Mouse (Mus musculus) liver, embryonic 11.5 days (tissue): ENCODE measurements around the gene Pef1. TPM values are rescaled to one million over a fixed set of nuclear protein-coding genes. Genes with fewer than 3 reads are reported as not detected.

Source experiments
- ATAC-seq: fragments of 200-750 bp; cut with Nextera tagmentation; replicated peaks from 2 replicates; pipeline ENCODE4 v1.8.0; 2017; ENCODE audit warnings: moderate number of reproducible peaks, mild to moderate bottlenecking, moderate TSS enrichment, moderate library complexity; ENCODE audit not compliant: low FRiP score
- DNase-seq: peaks from one replicate; pipeline ENCODE4 v3.0.0-alpha.2; 2017; ENCODE audit warnings: low spot score
- H3K27ac ChIP-seq: fragments of 300-500 bp; sonication (generic); 2 replicates; pipeline ENCODE4 v1.5.1; 2014; ENCODE audit warnings: mild to moderate bottlenecking, low read depth, low read length, control low read depth
- H3K27me3 ChIP-seq: fragments of 300-500 bp; sonication (generic); replicated peaks from 2 replicates; pipeline ENCODE4 v1.6.1; 2014; ENCODE audit warnings: low read length, mixed read lengths; ENCODE audit not compliant: control insufficient read depth, insufficient read depth
- H3K36me3 ChIP-seq: fragments of 300-500 bp; sonication (generic); 2 replicates; pipeline ENCODE4 v1.6.1; 2014; ENCODE audit warnings: mild to moderate bottlenecking, low read length, moderate library complexity, mixed read lengths; ENCODE audit not compliant: control insufficient read depth, insufficient read depth
- H3K4me1 ChIP-seq: fragments of 300-500 bp; sonication (generic); replicated peaks from 2 replicates; pipeline ENCODE4 v1.6.1; 2014; ENCODE audit warnings: low read length, mixed read lengths; ENCODE audit not compliant: control insufficient read depth, insufficient read depth
- H3K4me2 ChIP-seq: fragments of 300-500 bp; sonication (generic); 2 replicates; pipeline ENCODE4 v1.6.1; 2014; ENCODE audit warnings: mild to moderate bottlenecking, control low read depth, moderate library complexity
- H3K4me3 ChIP-seq: fragments of 300-500 bp; sonication (generic); 2 replicates; pipeline ENCODE4 v1.5.1; 2014; ENCODE audit warnings: low read depth, low read length, control low read depth
- H3K9ac ChIP-seq: fragments of 300-500 bp; sonication (generic); 2 replicates; pipeline ENCODE4 v1.6.1; 2014; ENCODE audit warnings: low read depth, low read length, control low read depth
- H3K9me3 ChIP-seq: fragments of 300-500 bp; sonication (generic); 2 replicates; pipeline ENCODE4 v1.6.1; 2016; ENCODE audit warnings: low read length, inconsistent platforms, mixed read lengths; ENCODE audit not compliant: control insufficient read depth
- WGBS: fragments of 180-500 bp; shearing (Covaris S2); extraction: QIAGEN DNeasy Blood & Tissue Kit; methylation state at CpG from one replicate; pipeline ENCODE4 v1.1.7; 2014; 5-methylcytosine and 5-hydroxymethylcytosine counted together
- polyA plus RNA-seq: library from polyadenylated mRNA; unstranded; fragments of >200 nt; fragmentation: Nextera tagmentation; extraction: Ambion mirVana; gene quantifications from 2 replicates; pipeline ENCODE4 v1.2.1, GENCODE M21; 2014

Pef1 gene
- polyA plus RNA-seq, 1 experiment from 2014 or later = 56.8 TPM

- Histone ChIP-seq H3K4me1 (no peaks in the 10 kb centered on the region), H3K27ac (no peak overlapping the region), H3K4me3 (no peak overlapping the region), H3K4me2 (no peak overlapping the region), H3K9me3 (no peaks in the 10 kb centered on the region), H3K36me3 (no peaks in the 10 kb centered on the region), H3K9ac (no peak overlapping the region), H3K27me3 (peaks cover 20% of the 10 kb centered on the region)
- ATAC-seq (no peak), DNase-seq (no peak)
- WGBS = 58% methylated on average over 9 of the region's 9 CpGs
Measured at GRCm38 (mm10) chr4:130082211-130082610, 20.1 kb upstream of the Pef1 start.

GRCm38 (mm10) chr4:130084331-130084945 is 17.9 kb upstream of the Pef1 start:
- H3K9ac ChIP-seq = no peak overlapping the region

GRCm38 (mm10) chr4:130085246-130085820 is 17.0 kb upstream of the Pef1 start:
- Histone ChIP-seq H3K27ac (no peak overlapping the region), H3K4me2 (no peak overlapping the region), H3K36me3 (no peaks in the 10 kb centered on the region), H3K27me3 (peaks cover 10% of the 10 kb centered on the region), H3K4me3 (no peak overlapping the region), H3K9ac (no peak overlapping the region), H3K4me1 (no peaks in the 10 kb centered on the region), H3K9me3 (no peaks in the 10 kb centered on the region)
- 69% methylated on average over 12 of the region's 12 CpGs for whole genome bisulfite sequencing
- ATAC-seq = no peak
- DNase-seq = no peak

More at GRCm38 (mm10) chr4:130084331-130084945, 17.9 kb upstream of the Pef1 start:
- Histone ChIP-seq H3K4me2 (no peak overlapping the region), H3K27ac (no peak overlapping the region), H3K4me3 (no peak overlapping the region), H3K4me1 (no peaks in the 10 kb centered on the region), H3K9me3 (no peaks in the 10 kb centered on the region), H3K27me3 (peaks cover 10% of the 10 kb centered on the region), H3K36me3 (no peaks in the 10 kb centered on the region)
- ATAC-seq (no peak), DNase-seq (no peak)
- WGBS = 59% methylated on average over 7 of the region's 7 CpGs

- Histone ChIP-seq H3K9ac (no peak overlapping the region), H3K4me2 (no peak overlapping the region), H3K4me1 (no peaks in the 10 kb centered on the region), H3K27ac (no peak overlapping the region), H3K27me3 (peaks cover 6% of the 10 kb centered on the region), H3K9me3 (no peaks in the 10 kb centered on the region), H3K4me3 (no peak overlapping the region), H3K36me3 (no peaks in the 10 kb centered on the region)
- peak; percentile 88 for DNase-seq
- peak; percentile 39; the same call in 1 of the 2 replicates for ATAC-seq
- 10% methylated on average over 7 of the region's 7 CpGs for WGBS
Measured at GRCm38 (mm10) chr4:130087293-130087692, 15.1 kb upstream of the Pef1 start.

GRCm38 (mm10) chr4:130095137-130095536 is 7.2 kb upstream of the Pef1 start:
- no peaks in the 10 kb centered on the region for H3K9me3 ChIP-seq
- no peaks in the 10 kb centered on the region for H3K4me1 ChIP-seq
- no peaks in the 10 kb centered on the region for H3K36me3 ChIP-seq
- DNase-seq (no peak), ATAC-seq (no peak)
- H3K4me2 ChIP-seq = no peak overlapping the region
- H3K4me3 ChIP-seq = no peak overlapping the region
- WGBS = 47% methylated on average over 3 of the region's 3 CpGs
- no peak overlapping the region for H3K9ac ChIP-seq
- peaks cover 5% of the 10 kb centered on the region; the same call in 1 of the 2 replicates for H3K27me3 ChIP-seq
- H3K27ac ChIP-seq = no peak overlapping the region

GRCm38 (mm10) chr4:130101183-130101582 is 1.2 kb upstream of the Pef1 start:
- DNase-seq (no peak), ATAC-seq (no peak)
- H3K36me3 ChIP-seq = no peaks in the 10 kb centered on the region
- H3K4me3 ChIP-seq = no peak overlapping the region
- H3K4me2 ChIP-seq = no peak overlapping the region
- peaks cover 2% of the 10 kb centered on the region; the same call in 1 of the 2 replicates for H3K9me3 ChIP-seq
- no peak overlapping the region for H3K9ac ChIP-seq
- H3K27me3 ChIP-seq = peaks cover 5% of the 10 kb centered on the region; the same call in 1 of the 2 replicates
- no peaks in the 10 kb centered on the region for H3K4me1 ChIP-seq
- H3K27ac ChIP-seq = no peak overlapping the region
- WGBS = 45% methylated on average over 8 of the region's 8 CpGs

- Histone ChIP-seq H3K9me3 (peaks cover 2% of the 10 kb centered on the region; the same call in 1 of the 2 replicates), H3K27ac (no peak overlapping the region), H3K36me3 (no peaks in the 10 kb centered on the region), H3K27me3 (no peaks in the 10 kb centered on the region), H3K9ac (no peak overlapping the region), H3K4me2 (no peak overlapping the region), H3K4me3 (no peak overlapping the region), H3K4me1 (peaks cover 5% of the 10 kb centered on the region)
- 72% methylated on average over 12 of the region's 12 CpGs for WGBS
- ATAC-seq (no peak), DNase-seq (no peak)
Measured at GRCm38 (mm10) chr4:130103632-130104031, 1.3 kb downstream of the Pef1 start.

GRCm38 (mm10) chr4:130104584-130104983 is 2.2 kb downstream of the Pef1 start:
- 56% methylated on average over 4 of the region's 4 CpGs for WGBS
- ATAC-seq = no peak
- Histone ChIP-seq H3K9me3 (peaks cover 2% of the 10 kb centered on the region; the same call in 1 of the 2 replicates), H3K4me2 (no peak overlapping the region), H3K9ac (no peak overlapping the region), H3K27ac (no peak overlapping the region), H3K27me3 (no peaks in the 10 kb centered on the region), H3K36me3 (no peaks in the 10 kb centered on the region), H3K4me3 (no peak overlapping the region), H3K4me1 (peaks cover 13% of the 10 kb centered on the region)
- DNase-seq = no peak

- peaks cover 13% of the 10 kb centered on the region for H3K4me1 ChIP-seq
- peak overlapping the region; percentile 28; the same call in 1 of the 2 replicates for H3K27ac ChIP-seq
- no peaks in the 10 kb centered on the region for H3K27me3 ChIP-seq
- peaks cover 2% of the 10 kb centered on the region; the same call in 1 of the 2 replicates for H3K9me3 ChIP-seq
- DNase-seq = no peak
- H3K4me3 ChIP-seq = peak overlapping the region; percentile 83
- ATAC-seq = peak; percentile 56
- 13% methylated on average over 14 of the region's 14 CpGs for whole genome bisulfite sequencing
- H3K4me2 ChIP-seq = peak overlapping the region; percentile 56
- H3K9ac ChIP-seq = peak overlapping the region; percentile 77
- no peaks in the 10 kb centered on the region for H3K36me3 ChIP-seq
Measured at GRCm38 (mm10) chr4:130107065-130107443, 4.7 kb downstream of the Pef1 start.
